Mouse (Mus musculus) heart, postnatal 4 days (tissue): ENCODE data around the gene Becn1. TPM values are rescaled to one million over a fixed set of nuclear protein-coding genes. Genes with fewer than 3 reads are reported as not detected.
A peak's percentile ranks its signal among the peaks of the same experiment; 100 is the strongest.
"Not testable (repeated sequence)": the region's sequence is repeated elsewhere in the genome, so short reads cannot be mapped to it uniquely, and the experiment has no call there.

ENCODE experiments used
- DNase-seq: peaks from one replicate; pipeline ENCODE4 v3.0.0; 2021
- total RNA-seq, 2 experiments: library from RNA; stranded (reverse); gene quantifications; 2 replicates each; pipeline ENCODE4 v1.2.3; 2021

Becn1 gene
- 100 to 1,000 TPM; 103 to 106 TPM for total RNA-seq

GRCm38 (mm10) chr11:101302004-101302798, at the start of gene Becn1:
Gene Becn1, minus strand, starts transcription at chr11:101302286.
- DNase-seq = peak; percentile 99

- no peak for DNase-seq
These were observed 49.6 kb upstream of the Becn1 start for GRCm38 (mm10) chr11:101351721-101352111.

- no peak for DNase-seq
These were observed 49.1 kb upstream of the Becn1 start for GRCm38 (mm10) chr11:101351100-101351720.

- no peak for DNase-seq
These were observed 47.1 kb upstream of the Becn1 start for GRCm38 (mm10) chr11:101349216-101349615.

- no peak for DNase-seq
These were observed 46.7 kb upstream of the Becn1 start for GRCm38 (mm10) chr11:101348774-101349173.

GRCm38 (mm10) chr11:101347083-101347775, 45.1 kb upstream of the Becn1 start:
- DNase-seq = no peak

- no peak for DNase-seq
These were observed 36.2 kb upstream of the Becn1 start for GRCm38 (mm10) chr11:101338123-101338760.

GRCm38 (mm10) chr11:101335685-101336084, 33.6 kb upstream of the Becn1 start:
- no peak for DNase-seq

- DNase-seq = no peak
These were observed 32.4 kb upstream of the Becn1 start for GRCm38 (mm10) chr11:101334516-101334915.

GRCm38 (mm10) chr11:101334023-101334422, 31.9 kb upstream of the Becn1 start:
- DNase-seq = no peak

GRCm38 (mm10) chr11:101332537-101332936, 30.5 kb upstream of the Becn1 start:
- DNase-seq = peak; percentile 36

- not testable (repeated sequence) for DNase-seq
These were observed 28.9 kb upstream of the Becn1 start for GRCm38 (mm10) chr11:101330961-101331360.

GRCm38 (mm10) chr11:101330371-101330924, 28.4 kb upstream of the Becn1 start, which contains the start of gene Aoc3:
Gene Aoc3, plus strand, starts transcription at chr11:101330605.
- peak; percentile 61 for DNase-seq

GRCm38 (mm10) chr11:101328941-101329635, 27.0 kb upstream of the Becn1 start:
- peak; percentile 81 for DNase-seq

GRCm38 (mm10) chr11:101327311-101327710, 25.2 kb upstream of the Becn1 start:
- DNase-seq = no peak

GRCm38 (mm10) chr11:101326147-101326546, 24.1 kb upstream of the Becn1 start:
- no peak for DNase-seq

GRCm38 (mm10) chr11:101325201-101325600, 23.1 kb upstream of the Becn1 start:
- DNase-seq = peak; percentile 15

- DNase-seq = no peak
These were observed 22.7 kb upstream of the Becn1 start, which contains the start of gene Aoc2 for GRCm38 (mm10) chr11:101324763-101325162. Gene Aoc2, plus strand, starts transcription at chr11:101325063.

GRCm38 (mm10) chr11:101323609-101324008, 21.5 kb upstream of the Becn1 start:
- peak; percentile 87 for DNase-seq

- DNase-seq = peak; percentile 41
These were observed 14.4 kb upstream of the Becn1 start for GRCm38 (mm10) chr11:101316501-101316917.

- DNase-seq = peak; percentile 94
These were observed 13.8 kb upstream of the Becn1 start, which contains the start of gene Psme3 for GRCm38 (mm10) chr11:101315665-101316500. Gene Psme3, plus strand, starts transcription at chr11:101316213.
